Mouse (Mus musculus) spleen, postnatal 36 days (tissue): Measurements from ENCODE around the gene Tufm.

Source experiments
- DNase-seq, 2 experiments: peaks; one replicate each; pipeline ENCODE4 v3.0.0; 2022; ENCODE audit warnings: low spot score in 2 of 2, mixed read lengths in 1 of 2

Tufm gene

DNA sequence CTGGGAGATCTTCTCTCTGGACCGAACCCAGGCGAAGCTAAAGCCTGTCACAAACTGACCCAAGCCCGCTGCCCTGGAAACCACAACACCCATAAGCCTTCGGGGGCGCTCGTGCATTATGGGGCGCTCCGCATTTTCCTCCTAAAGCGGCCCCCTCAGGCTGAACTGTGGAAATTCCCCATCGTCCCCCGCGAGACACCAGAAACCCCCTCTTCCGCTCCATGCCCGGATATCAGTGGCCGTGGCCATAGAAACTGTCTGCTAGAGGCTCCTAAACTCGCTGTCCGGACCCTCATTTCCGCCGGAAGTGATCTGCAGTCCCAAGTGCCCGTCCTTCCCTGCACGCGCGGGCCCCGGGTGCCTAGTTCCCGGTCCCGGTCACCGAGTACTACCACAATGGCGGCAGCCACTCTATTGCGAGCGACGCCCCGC lies at the start of gene Tufm:
TSS of gene Tufm (plus strand) at position 310 of the 432 bp plus-strand sequence.
- peak; percentile 97 for DNase-seq

DNA sequence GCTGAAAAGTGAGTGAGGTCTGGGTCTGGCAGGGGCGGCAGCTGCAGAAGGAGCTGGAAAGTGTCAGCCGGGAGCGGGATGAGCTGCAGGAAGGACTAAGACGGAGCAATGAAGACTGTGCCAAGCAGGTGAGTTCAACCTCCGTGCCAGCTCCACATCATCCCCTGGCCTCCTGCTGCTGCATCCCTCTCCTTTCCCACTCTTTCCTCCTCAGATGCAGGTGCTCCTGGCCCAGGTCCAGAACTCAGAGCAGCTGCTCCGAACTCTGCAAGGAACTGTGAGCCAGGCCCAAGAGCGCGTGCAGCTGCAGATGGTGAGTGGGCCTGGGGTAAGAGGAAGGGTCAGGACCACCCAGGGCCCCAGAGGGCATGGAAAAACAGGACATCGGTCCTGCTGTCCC lies 47.0 kb upstream of the Tufm start:
- no peak for DNase-seq

DNA sequence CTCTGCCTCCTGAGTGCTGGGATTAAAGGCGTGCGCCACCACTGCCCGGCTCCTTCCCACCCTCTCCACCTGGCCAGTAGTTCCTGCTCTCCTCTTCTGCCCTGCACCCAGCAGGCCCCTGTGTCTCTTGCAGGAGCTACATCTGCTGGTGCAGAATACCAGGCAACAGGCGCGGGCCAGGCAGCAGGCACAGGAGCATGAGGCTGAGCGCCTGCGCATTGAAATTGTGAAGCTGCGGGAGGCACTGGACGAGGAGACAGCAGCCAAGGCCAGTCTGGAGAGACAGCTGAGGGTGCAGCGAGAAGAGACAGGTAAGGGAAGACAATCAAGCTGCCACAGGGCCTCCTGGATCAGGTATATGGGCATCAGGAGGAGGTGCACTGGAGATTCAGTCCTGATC lies 43.2 kb upstream of the Tufm start:
- no peak for DNase-seq

DNA sequence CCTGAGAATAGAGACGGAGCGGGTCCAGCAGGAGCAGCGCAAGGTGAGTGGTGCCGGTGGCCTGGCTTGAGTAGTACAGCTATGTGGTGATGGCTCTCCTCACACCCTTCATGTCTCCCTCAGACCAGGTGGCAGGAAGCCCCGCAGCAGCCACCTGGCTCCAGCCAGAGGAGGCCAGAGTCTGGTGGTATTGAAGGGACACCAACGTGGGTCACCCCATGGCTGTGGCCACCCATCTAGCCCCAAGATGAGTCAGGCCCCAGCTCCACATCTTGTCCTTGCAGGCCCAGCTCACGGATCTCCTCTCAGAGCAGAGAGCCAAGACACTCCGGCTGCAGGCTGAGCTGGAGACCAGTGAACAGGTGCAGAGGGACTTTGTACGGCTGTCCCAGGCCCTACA lies 42.6 kb upstream of the Tufm start:
- DNase-seq = no peak

DNA sequence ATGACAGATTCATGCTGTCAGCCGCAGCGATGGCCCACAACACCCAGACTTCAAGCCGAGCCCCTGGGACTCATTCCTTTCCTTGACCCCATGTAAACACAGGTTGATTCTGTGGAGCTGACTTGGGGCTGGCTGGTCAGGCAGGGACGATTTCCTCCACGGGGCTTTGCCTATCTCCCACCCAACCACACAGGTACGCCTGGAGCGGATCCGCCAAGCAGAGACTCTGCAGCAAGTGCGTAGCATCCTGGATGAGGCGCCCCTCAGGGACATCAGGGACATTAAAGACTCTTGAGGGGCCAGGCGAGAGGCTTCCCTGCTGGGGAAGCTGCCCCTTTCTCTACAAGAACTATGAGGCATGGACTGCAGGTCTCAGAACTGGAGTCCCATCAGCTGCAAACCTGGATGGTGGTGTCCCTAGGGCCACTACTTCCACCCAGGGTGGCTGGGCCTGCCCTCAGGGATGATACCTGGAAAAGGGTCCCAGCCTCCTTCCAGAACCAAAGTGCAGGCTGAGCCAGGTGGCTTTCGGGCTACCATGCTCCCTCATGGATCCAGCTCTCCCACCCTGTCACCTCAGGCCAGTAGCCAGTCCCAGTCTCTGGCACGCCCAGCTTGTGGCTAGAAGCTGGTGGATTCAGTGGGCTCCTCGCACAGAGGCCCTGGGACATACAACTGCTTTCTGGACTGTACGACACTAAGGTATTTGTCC lies 41.9 kb upstream of the Tufm start:
- DNase-seq = no peak

DNA sequence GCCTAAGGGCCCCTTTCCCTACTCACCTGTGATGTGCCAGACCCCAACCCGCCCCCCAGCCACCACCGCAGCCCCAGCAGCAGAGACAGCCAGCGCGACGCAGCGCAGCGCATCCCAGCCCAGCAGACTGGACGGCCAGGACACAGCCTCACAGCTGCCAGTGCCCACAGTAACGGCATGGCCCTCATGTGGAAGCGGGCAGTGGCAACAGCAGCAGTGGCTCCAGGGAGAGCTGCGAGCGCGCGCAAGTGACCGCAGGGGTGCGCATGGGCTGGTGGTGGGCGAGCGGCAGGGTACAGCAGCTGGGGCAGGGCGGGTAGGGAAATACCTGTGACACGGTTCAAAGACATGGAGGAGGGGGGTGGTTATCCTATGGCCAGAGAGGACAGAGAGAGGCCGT lies 40.9 kb upstream of the Tufm start:
- DNase-seq = no peak

DNA sequence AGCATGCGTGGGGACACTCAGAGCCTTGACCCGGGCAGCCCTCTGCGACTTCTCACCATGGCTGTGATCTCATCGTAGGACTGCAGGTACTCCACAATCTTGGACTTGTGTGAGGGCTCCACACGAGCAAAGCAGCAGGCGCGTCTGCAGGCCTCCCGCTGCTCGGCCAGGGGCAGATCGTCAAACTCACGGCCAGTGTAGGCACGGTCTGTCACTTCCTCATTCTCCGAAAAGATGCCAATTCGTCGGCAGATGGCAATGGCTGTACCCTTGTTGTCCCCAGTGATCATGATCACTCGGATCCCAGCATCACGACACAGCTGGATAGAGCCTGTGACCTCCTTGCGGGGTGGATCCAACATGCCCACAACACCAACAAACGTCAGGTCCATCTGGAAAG lies 38.7 kb upstream of the Tufm start:
- DNase-seq = no peak

DNA sequence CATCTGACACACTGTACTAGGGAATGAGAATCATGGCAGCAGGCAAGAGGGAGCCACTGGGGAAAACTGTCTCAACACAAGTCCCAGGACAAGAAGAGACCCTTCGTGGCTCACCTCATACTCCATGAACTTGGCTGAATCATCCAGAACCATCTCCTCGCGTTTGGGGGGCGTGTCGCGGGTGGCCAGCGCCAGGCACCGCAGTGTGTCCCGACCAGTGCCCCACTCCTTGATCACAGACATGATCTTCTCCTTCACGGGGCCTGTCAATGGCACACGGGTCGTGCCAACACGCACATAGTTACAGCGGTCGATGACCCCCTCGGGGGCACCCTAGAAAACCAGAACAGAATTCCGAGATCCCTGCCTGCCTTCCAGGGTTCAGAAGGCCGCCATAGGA lies 37.2 kb upstream of the Tufm start:
- no peak for DNase-seq

DNA sequence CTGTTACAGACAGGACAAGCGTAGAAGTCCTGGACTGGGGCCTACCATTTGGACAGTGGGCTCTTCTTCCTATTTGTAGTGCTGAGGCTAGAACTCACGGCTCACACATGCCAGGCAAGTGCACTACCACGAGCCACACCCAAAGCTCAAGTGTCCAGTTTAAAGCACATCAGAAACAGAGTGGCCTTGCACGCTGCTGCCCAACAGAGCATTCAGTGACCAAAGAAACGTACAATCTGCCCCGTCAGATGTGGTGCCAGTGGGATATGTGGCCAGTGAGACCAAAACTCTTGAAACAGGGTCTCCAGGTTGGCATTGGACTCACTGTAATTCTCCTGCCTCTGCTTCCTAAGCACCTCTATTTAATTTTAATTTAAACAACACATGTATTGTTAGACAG lies 36.5 kb upstream of the Tufm start:
- no peak for DNase-seq

DNA sequence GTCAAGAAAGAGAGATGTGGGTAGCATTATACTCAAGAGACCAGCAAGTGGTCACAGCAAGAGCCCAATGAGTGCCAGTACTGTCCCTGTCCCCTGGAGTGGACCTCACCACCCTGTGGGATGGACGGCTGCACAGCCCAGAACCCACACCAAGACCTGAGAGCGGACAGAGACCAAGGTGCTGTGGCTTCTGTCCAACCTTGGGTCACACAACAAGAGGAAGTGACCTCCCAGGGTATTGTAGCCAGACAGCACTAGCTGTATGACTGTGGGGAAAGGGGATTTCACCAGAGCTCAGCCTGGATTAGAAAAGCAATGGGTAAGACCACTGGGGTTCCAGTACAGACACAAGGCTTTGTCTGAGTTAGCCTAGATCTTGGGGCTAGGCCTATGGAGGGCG lies 34.9 kb upstream of the Tufm start:
- DNase-seq = no peak

DNA sequence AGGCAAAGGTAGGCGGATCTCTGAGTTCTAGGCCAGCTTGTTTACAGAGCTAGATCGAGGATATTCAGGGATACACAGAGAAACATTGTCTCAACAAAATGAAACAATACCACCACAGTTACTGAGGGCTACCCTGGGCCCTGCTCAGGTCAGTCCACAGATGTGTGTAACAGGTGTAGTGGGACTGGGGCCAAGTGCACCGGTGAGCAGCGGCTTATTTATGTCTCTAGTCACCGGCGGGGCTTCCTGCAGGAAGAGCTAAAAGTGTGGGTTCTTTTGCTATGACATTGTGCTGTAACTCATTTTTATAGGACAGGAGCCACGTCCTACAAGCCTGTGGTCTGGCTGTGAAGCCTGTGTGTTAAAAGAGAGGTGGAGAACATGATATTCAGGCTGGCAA lies 33.3 kb upstream of the Tufm start:
- no peak for DNase-seq

DNA sequence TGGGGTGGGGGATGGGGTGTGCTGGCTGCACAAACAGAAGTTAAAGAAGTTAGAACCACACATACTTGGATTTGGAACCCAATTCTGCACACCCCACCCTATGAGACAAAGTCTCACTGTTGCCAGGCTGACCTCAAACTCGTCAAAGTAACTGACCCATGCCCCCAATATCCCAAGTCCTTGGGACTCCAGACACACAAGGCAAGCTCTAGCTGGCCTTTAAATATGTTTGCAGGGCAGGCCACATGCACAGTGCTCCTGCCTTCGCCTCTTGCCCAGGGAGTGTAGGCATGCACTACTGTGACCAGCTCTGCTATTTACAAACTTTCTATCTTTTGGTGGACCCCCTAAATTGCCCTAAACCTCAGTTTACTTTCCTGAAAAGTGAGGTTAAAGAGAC lies 31.9 kb upstream of the Tufm start:
- no peak for DNase-seq

DNA sequence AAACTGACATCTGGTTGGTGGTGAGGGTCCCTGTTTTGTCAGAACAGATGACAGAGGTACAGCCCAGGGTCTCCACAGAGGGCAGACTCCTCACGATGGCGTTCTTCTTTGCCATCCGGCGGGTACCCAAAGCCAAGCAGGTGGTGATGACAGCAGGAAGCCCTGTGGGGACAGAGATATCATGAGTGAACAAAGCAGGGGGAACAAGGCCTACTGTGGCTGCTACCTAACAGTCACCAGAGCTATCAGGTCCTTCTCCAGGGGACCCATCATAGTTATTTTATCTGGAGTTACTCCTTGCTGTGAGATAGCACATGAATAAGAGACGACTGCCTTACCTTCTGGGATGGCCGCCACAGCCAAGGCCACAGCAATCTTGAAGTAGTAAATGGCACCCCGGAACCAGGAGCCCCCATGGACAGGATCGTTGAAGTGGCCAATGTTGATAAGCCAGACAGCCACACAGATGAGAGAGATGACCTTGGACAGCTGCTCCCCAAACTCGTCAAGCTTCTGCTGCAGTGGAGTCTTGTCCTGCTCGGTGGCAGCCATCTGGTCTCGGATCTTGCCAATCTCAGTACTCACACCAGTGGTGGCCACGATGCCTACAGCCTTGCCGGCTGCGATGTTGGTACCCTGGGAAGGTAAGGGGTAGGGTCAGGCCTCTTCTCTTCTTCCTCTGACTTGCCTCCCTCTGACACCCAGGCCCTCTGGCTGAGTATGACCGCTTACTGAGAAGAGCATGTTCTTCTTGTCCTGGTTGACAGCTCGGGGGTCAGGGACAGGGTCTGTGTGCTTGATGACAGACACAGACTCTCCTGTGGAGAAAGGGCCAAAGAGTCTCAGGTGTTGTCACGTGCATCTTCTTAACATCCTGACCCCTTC lies 30.5 kb upstream of the Tufm start:
- no peak for DNase-seq

DNA sequence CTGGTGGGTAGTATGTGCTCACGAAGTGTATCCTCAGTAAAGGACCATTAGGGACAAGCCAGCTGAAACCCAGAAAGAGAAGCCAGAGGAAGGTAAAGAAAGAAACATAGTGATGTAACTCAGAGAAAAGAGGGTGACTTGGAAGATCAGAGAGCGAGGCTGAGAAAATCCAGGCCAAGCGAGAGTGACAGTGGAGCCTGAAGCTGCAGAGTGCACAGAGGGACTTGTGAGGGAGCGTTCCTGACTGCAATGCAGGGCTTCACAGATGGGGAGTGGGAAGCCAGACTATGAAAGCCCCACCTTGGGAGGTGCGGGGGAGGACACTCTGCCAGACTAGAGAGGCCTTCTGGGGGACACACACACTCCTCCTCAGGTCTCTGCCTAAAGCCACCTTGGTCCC lies 28.9 kb upstream of the Tufm start:
- DNase-seq = no peak

DNA sequence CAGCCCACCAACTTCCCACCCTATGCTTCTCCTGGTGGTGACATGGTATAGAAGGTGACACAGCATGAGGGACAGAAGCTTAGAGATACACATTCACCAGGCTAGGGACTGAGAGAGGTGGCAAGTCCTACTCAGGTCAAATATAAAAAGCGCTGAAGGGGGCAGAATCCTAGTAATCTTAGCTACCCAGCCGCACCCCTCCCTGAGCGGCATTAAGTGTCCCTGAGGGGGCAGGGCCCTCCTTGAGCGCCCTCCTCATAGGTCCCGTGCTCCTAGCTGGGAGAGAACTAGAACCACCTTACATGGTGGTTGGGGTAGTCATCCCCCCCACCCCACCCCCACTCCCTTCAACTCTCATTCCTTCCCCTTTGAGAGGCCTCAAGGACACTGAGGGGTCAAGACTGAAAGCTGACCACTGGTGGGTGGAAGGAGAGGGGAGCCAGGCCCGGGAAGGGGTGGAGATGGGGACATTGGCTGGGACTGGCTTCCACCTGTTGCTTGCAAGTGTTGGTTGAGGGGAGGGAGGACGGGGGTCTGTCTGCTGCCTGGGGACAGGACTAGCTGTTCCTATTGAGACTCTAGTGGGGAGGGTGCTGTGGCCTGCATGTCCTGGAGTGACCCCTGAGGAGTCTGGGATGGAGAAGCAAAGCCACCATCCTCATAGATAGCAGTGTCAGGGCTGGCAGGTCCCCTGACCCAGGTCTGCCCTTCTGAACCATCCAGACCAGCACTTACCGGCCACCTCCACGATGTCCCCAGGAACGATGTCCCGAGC lies 28.1 kb upstream of the Tufm start:
- DNase-seq = no peak

DNA sequence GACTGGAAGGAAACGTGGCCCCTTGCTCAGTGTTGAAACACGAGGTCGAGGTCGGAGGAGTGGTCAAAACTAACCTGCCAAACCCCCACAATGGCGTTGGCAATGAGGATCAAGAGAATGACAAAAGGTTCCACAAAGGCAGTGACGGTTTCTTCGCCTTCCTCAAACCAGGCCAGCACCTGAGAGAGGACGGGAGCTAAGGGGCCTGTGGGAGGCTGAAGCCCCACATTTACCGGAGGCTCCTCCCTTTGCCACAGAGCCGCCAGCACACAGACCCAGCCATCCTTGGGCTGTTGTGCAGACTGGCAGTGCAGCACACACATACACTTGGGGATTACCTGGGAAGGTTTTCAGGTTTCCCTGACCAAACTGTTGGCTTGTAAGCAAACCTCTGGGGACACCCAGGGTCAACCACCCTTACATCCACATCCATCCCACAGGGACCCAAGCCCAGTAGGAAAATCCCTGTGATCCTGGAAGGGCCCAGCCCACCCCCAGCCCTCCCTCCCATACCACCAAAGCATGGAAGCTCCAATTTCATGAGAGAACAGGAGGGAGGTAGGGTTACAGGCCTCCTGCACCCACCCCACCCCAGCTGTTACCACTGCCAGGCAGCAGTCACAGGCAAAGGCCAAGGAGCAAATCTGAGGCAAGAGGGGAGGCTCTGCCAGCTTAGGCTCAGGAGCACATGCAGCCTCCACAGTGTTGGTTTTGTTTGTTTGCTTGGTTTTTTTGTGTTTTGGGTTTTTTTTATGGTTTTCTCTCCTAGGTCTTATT lies 26.4 kb upstream of the Tufm start:
- DNase-seq = no peak

DNA sequence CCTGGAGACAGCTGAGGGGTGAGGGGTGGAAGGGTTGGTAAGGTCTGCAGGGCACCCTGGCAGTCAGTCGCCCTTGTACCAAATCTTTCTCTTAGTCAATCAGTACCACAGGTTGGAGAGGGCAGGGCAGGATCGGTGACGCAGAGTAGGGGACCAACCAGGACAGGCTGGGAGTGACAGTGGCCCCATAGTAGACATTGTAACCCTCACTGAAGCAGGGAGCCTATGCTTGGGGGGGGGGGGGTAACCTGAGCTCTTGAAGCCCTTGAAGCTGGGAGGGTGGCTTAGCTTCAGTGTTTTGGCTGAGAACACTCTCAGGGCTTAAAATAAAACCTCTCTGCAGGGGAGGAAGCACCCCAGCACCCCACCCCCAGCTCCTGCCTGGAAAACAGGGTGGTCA lies 25.5 kb upstream of the Tufm start:
- DNase-seq = no peak

DNA sequence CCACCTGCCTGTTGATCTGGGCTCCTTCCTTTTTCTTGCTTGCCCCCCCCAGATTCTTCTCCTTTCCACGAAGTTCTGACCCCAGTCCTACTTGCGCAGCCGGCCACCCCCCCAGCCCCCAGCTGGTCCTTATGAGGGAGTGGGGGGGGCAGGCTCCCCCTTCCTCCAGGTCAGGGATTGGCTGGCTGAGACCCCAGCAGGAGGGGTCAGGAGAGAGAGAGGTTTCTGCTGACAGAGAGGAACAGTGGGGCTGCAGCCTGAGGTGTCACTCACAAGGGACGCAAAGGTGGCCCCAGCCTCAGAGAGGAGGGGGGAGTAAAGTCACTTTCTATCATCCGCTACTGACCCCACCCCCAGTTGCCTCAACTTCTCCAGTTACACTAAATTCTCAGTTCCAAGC lies 24.2 kb upstream of the Tufm start, which contains the start of gene Atp2a1:
TSS of gene Atp2a1 (minus strand) at position 105 of the 400 bp plus-strand sequence.
- no peak for DNase-seq

DNA sequence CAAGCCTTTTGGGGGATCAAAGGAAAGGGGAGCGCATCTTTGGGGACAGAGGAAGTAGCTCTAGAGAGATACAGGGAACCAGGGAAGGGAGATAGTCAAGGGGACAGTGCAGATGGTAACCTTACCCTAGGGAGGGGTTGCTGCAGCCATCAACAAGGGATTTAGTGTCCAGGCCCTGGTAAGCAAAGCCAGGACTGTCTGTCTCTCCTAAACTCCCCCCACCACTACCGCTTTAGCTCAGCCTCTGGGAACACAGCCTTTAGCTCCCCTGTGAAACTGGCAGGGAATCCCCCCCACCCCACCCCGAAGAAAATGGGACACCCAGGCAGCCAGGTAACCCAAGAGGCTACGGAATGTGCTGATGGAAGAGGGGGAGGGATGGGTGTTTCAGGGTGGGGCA lies 23.6 kb upstream of the Tufm start:
- no peak for DNase-seq

DNA sequence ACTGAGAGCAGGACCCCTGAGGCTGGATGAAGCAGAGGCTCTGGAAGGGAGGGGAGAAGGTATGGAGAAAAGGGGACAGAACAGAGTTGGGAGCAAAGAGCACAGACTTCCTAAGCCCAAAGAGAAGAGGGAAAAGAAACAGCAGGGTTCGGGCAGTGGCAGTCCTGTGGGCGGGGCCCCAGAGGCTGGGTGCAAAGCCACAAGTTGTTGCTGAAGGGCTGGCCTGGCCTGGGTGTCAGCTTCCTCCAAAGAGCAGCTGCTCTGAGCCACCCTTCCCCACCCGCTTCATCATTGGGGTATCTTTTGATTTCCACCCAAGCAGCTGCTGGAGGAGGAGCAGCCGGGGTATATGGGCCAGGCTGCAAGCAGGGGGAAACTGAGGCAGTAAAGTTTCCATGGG lies 23.0 kb upstream of the Tufm start:
- DNase-seq = peak; percentile 38 to 55

DNA sequence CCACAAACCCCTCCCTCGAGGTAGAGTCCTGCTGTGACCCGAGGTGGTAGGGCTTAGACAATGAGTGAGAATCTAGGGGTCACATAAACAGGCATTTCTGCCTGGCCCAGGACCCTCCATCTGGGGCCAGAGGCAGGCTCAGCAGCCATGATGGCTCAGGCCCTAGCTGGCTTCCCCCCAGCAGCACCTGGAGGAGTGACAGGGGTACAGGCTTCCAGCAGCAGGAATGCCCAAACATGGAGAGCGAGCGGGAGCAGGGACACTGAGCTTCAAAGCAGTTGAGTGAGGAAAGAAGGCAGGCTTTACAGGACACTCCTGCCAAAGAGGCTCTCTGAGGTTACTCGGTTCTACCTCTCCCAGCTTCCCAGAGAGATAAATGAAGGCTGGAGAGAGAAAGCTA lies 22.3 kb upstream of the Tufm start:
- DNase-seq = no peak
